Comparison of ENCODE assay signal across 20 mouse cellular contexts in the genomic region with DNA sequence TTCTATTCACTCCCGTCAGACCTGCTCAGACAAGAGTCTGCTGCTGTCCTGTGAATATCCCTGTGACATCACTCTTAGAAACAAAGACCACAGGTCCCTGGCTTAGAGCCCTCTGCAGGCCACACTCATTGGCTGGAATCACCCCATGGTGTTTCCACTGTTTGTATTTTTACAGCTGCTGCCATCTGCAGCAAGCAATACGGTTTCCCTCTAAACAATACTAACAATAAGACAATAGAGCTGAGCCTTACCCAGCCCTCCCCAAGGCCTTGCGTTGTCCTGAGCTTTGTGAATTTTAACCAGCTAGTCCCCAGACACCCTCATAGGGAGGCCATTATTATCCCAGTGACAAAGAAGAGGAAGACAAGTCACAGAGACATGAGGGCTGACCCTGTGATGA.
DNase-seq lines count a peak whose midpoint lies in the region; ATAC-seq lines count a peak whose summit lies in the region.
"Had no signal": no experiment of that assay in that cellular context is flagged by ENCODE, and none has a peak within 500 bp of the region (broad histone marks: within the 10 kb centered on the region; RNA-seq: fewer than 3 reads in every experiment).

No protein-coding gene starts in this region.

- peaks cover 4% of the 10 kb centered on the region; the same call in 1 of the 2 replicates for H3K9me3 ChIP-seq in forebrain, embryonic 10.5 days
- no peaks in the 10 kb centered on the region; the same call in 1 of the 2 replicates for H3K9me3 ChIP-seq in forebrain, embryonic 13.5 days (replicated peaks)
- H3K9me3 ChIP-seq in midbrain, embryonic 11.5 days (ENCODE audit: control insufficient read depth, low read length): peaks cover 4% of the 10 kb centered on the region; the same call in 1 of the 2 replicates
- H3K9me3 ChIP-seq in midbrain, embryonic 16.5 days (replicated peaks; ENCODE audit: control insufficient read depth, low read length, poor library complexity, severe bottlenecking): no peaks in the 10 kb centered on the region
- H3K9me3 ChIP-seq in hindbrain, embryonic 12.5 days (replicated peaks): peaks cover 4% of the 10 kb centered on the region; the same call in 1 of the 2 replicates
- H3K9me3 ChIP-seq in neural tube, embryonic 13.5 days: peaks cover 7% of the 10 kb centered on the region; the same call in 1 of the 2 replicates
- H3K9me3 ChIP-seq: heart, embryonic 10.5 days; limb, embryonic 15.5 days; liver, embryonic 15.5 days; stomach, embryonic 15.5 days had no signal

- H3K9ac ChIP-seq in forebrain, embryonic 13.5 days: no peak overlapping the region
- H3K9ac ChIP-seq in midbrain, embryonic 11.5 days (ENCODE audit: low read length): no peak overlapping the region
- H3K9ac ChIP-seq in midbrain, embryonic 16.5 days (ENCODE audit: low read depth, low read length): no peak overlapping the region
- H3K9ac ChIP-seq in hindbrain, embryonic 12.5 days: no peak overlapping the region
- H3K9ac ChIP-seq in neural tube, embryonic 13.5 days: no peak overlapping the region
- H3K9ac ChIP-seq: forebrain, postnatal 0 days; limb, embryonic 15.5 days; liver, embryonic 15.5 days; stomach, embryonic 15.5 days had no signal

- H3K27ac ChIP-seq in forebrain, embryonic 10.5 days: peak overlapping the region; percentile 51
- H3K27ac ChIP-seq in forebrain, embryonic 13.5 days: no peak overlapping the region
- H3K27ac ChIP-seq in midbrain, embryonic 11.5 days (ENCODE audit: low read depth, low read length): no peak overlapping the region
- H3K27ac ChIP-seq in midbrain, embryonic 16.5 days (ENCODE audit: low read length): no peak overlapping the region
- H3K27ac ChIP-seq in hindbrain, embryonic 12.5 days: peak overlapping the region; percentile 60; the same call in 1 of the 2 replicates
- H3K27ac ChIP-seq in neural tube, embryonic 13.5 days (replicated peaks): peak overlapping the region; percentile 38; the same call in 1 of the 2 replicates
- H3K27ac ChIP-seq: heart, embryonic 10.5 days; kidney, postnatal 0 days; layer of hippocampus, adult 2 months; limb, embryonic 15.5 days; liver, embryonic 15.5 days; macrophage; stomach, embryonic 15.5 days had no signal

- no peak overlapping the region for H3K4me3 ChIP-seq in forebrain, embryonic 10.5 days
- no peak overlapping the region for H3K4me3 ChIP-seq in forebrain, embryonic 13.5 days
- no peak overlapping the region for H3K4me3 ChIP-seq in midbrain, embryonic 11.5 days (ENCODE audit: low read depth, low read length)
- H3K4me3 ChIP-seq in midbrain, embryonic 16.5 days (ENCODE audit: low read depth, low read length): no peak overlapping the region
- H3K4me3 ChIP-seq in hindbrain, embryonic 12.5 days: no peak overlapping the region
- H3K4me3 ChIP-seq in neural tube, embryonic 13.5 days: no peak overlapping the region
- H3K4me3 ChIP-seq: erythroblast, embryonic 14.5 days; heart, embryonic 10.5 days; layer of hippocampus, adult 2 months; limb, embryonic 15.5 days; liver, embryonic 15.5 days; stomach, embryonic 15.5 days had no signal

- ATAC-seq in forebrain, embryonic 13.5 days: no peak
- ATAC-seq in midbrain, embryonic 11.5 days (ENCODE audit: low FRiP score): peak; percentile 49; the same call in 1 of the 2 replicates
- no peak for ATAC-seq in midbrain, embryonic 16.5 days
- ATAC-seq in hindbrain, embryonic 12.5 days (ENCODE audit: low FRiP score): no peak
- ATAC-seq in neural tube, embryonic 13.5 days (ENCODE audit: low read depth): no peak
- ATAC-seq: forebrain, postnatal 0 days had no signal

- 31% methylated on average over 3 of the region's 3 CpGs for WGBS in forebrain, embryonic 10.5 days
- 24% methylated on average over 3 of the region's 3 CpGs for WGBS in forebrain, embryonic 13.5 days
- 18% methylated on average over 3 of the region's 3 CpGs for WGBS in midbrain, embryonic 11.5 days
- WGBS in midbrain, embryonic 16.5 days: 23% methylated on average over 3 of the region's 3 CpGs
- 15% methylated on average over 3 of the region's 3 CpGs for WGBS in hindbrain, embryonic 12.5 days
- 7% methylated on average over 3 of the region's 3 CpGs for WGBS in neural tube, embryonic 13.5 days

- H3K4me2 ChIP-seq in forebrain, embryonic 13.5 days: no peak overlapping the region
- H3K4me2 ChIP-seq in midbrain, embryonic 11.5 days: no peak overlapping the region
- H3K4me2 ChIP-seq in midbrain, embryonic 16.5 days (ENCODE audit: low read length): no peak overlapping the region
- H3K4me2 ChIP-seq in hindbrain, embryonic 12.5 days (replicated peaks): no peak overlapping the region
- H3K4me2 ChIP-seq in neural tube, embryonic 13.5 days: no peak overlapping the region
- H3K4me2 ChIP-seq: limb, embryonic 15.5 days; liver, embryonic 15.5 days; stomach, embryonic 15.5 days had no signal

- no peaks in the 10 kb centered on the region for H3K36me3 ChIP-seq in forebrain, embryonic 10.5 days (replicated peaks)
- no peaks in the 10 kb centered on the region for H3K36me3 ChIP-seq in forebrain, embryonic 13.5 days (ENCODE audit: poor library complexity, severe bottlenecking)
- H3K36me3 ChIP-seq in midbrain, embryonic 11.5 days (ENCODE audit: control insufficient read depth, insufficient read depth, low read length): no peaks in the 10 kb centered on the region
- H3K36me3 ChIP-seq in midbrain, embryonic 16.5 days (ENCODE audit: control insufficient read depth, insufficient read depth, low read length): no peaks in the 10 kb centered on the region
- no peaks in the 10 kb centered on the region for H3K36me3 ChIP-seq in hindbrain, embryonic 12.5 days
- no peaks in the 10 kb centered on the region for H3K36me3 ChIP-seq in neural tube, embryonic 13.5 days
- H3K36me3 ChIP-seq: heart, embryonic 10.5 days; limb, embryonic 15.5 days; liver, embryonic 15.5 days; stomach, embryonic 15.5 days had no signal

- H3K27me3 ChIP-seq in forebrain, embryonic 10.5 days (ENCODE audit: poor library complexity, severe bottlenecking): no peaks in the 10 kb centered on the region
- peaks cover 3% of the 10 kb centered on the region; the same call in 1 of the 2 replicates for H3K27me3 ChIP-seq in forebrain, embryonic 13.5 days
- no peaks in the 10 kb centered on the region for H3K27me3 ChIP-seq in midbrain, embryonic 11.5 days (ENCODE audit: control insufficient read depth, insufficient read depth, low read length)
- no peaks in the 10 kb centered on the region for H3K27me3 ChIP-seq in midbrain, embryonic 16.5 days (ENCODE audit: control insufficient read depth, insufficient read depth, low read depth, low read length)
- no peaks in the 10 kb centered on the region for H3K27me3 ChIP-seq in hindbrain, embryonic 12.5 days
- H3K27me3 ChIP-seq in neural tube, embryonic 13.5 days: no peaks in the 10 kb centered on the region
- H3K27me3 ChIP-seq: limb, embryonic 15.5 days; liver, embryonic 15.5 days; stomach, embryonic 15.5 days had no signal

- no peak for DNase-seq in forebrain, embryonic 10.5 days (ENCODE audit: extremely low spot score, low spot score)
- DNase-seq in midbrain, embryonic 11.5 days (ENCODE audit: low spot score, missing footprints): peak; percentile 85
- DNase-seq in gastrocnemius, adult 18-20 months (ENCODE audit: low spot score): no peak
- DNase-seq: cerebellum, adult 8-10 months; forebrain, postnatal 0 days; kidney, adult 11 months; thymus, adult 18-20 months; thymus, postnatal 4 days had no signal

- peaks cover 39% of the 10 kb centered on the region for H3K4me1 ChIP-seq in forebrain, embryonic 10.5 days
- peaks cover 26% of the 10 kb centered on the region for H3K4me1 ChIP-seq in forebrain, embryonic 13.5 days
- H3K4me1 ChIP-seq in midbrain, embryonic 11.5 days (ENCODE audit: control insufficient read depth, insufficient read depth, low read length): peaks cover 19% of the 10 kb centered on the region
- H3K4me1 ChIP-seq in midbrain, embryonic 16.5 days (ENCODE audit: control insufficient read depth, insufficient read depth, low read length): peaks cover 16% of the 10 kb centered on the region
- H3K4me1 ChIP-seq in hindbrain, embryonic 12.5 days: peaks cover 27% of the 10 kb centered on the region
- H3K4me1 ChIP-seq in neural tube, embryonic 13.5 days (replicated peaks): peaks cover 40% of the 10 kb centered on the region
- H3K4me1 ChIP-seq: heart, embryonic 10.5 days; limb, embryonic 15.5 days; liver, embryonic 15.5 days; stomach, embryonic 15.5 days had no signal

Comparison
In these comparisons a context has a peak if more than half of its experiments do, and no peak if none do; other contexts are left out.
1. H3K27ac ChIP-seq: peak in forebrain, embryonic 10.5 days (single experiment), hindbrain, embryonic 12.5 days (single experiment) and neural tube, embryonic 13.5 days (single experiment); none in forebrain, embryonic 13.5 days (single experiment), midbrain, embryonic 11.5 days (single experiment) and midbrain, embryonic 16.5 days (single experiment).